Mouse (Mus musculus) gonadal fat pad, adult 2 months (tissue): ENCODE results near the gene Krtap29-1. TPM values are rescaled to one million over a fixed set of nuclear protein-coding genes. Genes with fewer than 3 reads are reported as not detected.

Experiments
- DNase-seq: peaks from one replicate; pipeline ENCODE4 v3.0.0-alpha.2; 2012; ENCODE audit warnings: low read depth
- polyA plus RNA-seq: library from polyadenylated mRNA; depleted of rRNA; stranded (reverse); fragments of >200 nt; gene quantifications from 2 replicates; pipeline ENCODE4 v1.2.3, GENCODE M21; 2012; rRNA removed

Gene Krtap29-1
- not detected in 2 replicates for polyA plus RNA-seq

DNA sequence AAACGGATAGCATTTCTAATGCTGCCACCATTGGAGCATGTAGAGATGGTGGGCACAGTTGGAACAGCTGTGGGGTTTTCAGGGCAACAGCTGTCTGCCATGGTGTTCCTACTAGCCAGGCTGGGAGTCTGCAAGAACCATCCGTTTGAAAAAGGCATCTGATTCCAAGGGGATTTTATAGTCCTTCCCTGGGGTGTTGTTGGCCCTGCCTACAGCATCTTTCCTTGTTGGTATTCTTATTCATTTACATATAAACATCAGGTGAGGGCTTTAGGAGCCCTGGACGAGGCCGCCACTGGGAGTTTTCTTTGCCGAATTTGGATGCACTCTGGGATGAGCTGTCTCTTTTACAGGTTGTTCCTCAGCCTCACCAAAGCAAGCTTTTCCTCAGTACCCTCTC is at the start of gene Krtap29-1:
Gene Krtap29-1, minus strand, starts transcription at position 101 of the 400 bp plus-strand sequence.
- DNase-seq = no peak

DNA sequence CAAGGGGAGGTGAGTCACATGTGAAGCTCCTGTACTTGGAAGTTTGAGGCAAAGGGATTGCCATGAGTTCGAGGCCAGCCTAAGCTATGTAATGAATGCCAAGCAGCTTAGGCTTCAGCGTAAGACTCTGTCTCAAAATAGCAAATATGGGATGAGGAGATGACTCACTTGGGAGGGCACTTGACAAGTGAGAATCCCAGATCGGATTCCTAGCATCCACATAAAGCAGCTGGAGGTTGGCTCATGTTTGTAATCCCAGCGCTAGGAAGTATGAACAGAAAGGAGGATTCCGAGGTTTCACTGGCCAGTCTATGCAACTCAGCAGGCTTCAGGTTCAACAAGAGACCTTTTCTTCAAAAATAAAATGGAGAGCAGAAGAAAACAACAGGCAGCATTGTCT is 42.6 kb upstream of the Krtap29-1 start:
- DNase-seq = no peak

DNA sequence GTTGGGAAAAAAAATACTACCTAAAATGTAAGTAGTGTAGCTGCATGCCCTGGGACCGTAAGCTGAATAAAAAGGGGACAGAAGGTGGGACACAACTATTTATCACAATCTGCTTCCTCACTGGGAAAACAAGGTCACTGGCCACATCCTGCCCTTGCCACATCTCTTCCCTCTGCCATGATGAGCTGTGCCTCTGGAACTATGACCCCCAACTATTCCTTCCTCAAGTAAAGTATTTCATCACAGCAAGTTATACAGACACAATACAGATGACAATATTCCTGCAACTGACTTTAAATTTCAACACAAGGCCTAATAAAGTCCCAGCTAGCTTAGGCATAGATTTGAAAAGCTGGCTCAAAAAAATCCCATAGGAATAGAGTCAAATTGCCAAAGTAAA is 40.6 kb upstream of the Krtap29-1 start:
- DNase-seq = no peak

DNA sequence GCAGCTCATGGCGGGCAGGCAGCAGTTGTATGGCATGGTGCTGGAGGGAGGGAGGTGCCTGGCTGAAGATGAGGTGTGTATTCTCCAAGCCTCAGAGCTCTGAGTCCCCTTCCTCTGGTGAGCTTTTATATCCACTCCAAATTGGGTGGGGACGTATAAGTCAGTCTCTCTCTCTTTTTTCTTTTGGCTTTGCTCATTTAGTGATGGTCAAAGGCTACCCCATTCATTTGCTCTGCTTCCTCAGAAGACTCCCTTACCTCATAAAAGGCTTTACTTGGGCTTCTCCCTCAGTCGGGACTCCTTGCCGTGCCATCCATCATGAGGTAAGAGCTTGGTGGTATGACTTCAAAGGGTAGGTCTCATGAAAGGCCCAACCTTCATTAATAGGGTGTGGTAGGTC is 37.3 kb upstream of the Krtap29-1 start, which contains the start of gene Krt33a:
Gene Krt33a, minus strand, starts transcription at position 101 of the 400 bp plus-strand sequence.
- DNase-seq = no peak

DNA sequence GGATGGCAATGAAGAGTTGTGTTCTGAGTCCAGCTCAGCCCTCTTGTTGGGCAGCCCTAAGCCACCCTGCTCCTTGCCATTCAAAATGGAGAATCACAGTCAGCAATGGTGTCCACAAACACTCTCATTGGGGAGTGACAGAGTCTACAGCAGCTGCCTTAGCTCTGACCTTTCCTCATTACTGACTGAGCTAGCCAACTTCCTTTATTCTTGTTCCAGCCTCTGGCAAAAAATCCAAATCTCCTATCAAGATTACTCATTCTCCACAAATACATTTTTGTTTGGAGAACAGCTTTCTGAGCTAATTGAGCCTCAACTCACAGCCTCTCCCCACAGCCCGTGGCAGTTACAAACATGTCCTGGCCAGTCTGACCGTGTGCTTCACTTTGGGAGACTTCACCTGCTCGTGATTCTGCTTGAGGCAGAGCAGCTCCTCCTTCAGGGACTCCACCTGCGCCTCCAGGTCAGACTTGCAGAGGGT is 34.9 kb upstream of the Krtap29-1 start:
- no peak for DNase-seq

DNA sequence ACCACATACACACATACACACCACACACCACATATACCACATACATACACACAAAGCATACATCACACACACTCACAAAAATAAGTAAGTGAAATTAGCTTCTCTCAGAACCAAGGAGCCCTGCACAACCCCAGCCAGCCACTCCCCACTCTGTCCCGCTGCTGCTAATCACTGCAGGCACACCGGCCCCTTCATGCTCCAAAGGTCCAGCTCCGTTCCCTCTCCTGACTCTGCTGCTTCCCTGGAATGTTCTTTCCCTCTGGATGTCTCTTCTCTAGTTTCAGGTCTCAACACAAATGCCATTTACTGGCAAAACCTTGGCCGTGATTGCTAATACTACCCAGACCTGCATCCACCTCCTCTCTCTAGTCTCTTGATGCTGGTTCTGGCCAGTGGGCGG is 31.8 kb upstream of the Krtap29-1 start:
- DNase-seq = no peak

DNA sequence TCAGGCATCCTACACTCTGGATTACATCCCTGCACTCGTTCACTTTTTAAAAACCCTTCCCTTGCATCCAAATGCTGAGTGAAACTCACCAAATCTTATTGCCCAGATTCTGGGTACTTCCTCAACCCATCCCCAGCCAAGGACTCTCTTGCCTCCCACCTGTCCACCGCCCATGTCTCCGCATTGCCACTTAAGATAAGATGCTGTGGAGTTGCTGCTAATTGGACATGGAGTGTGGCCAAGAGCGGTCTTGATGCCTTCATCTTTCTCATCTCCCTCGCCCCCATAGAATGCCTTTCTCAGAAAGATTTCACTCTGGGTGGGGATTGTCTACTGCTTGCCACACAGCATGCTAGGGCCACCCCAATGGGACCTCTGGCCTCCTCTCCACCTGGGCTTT is 29.5 kb upstream of the Krtap29-1 start:
- no peak for DNase-seq

DNA sequence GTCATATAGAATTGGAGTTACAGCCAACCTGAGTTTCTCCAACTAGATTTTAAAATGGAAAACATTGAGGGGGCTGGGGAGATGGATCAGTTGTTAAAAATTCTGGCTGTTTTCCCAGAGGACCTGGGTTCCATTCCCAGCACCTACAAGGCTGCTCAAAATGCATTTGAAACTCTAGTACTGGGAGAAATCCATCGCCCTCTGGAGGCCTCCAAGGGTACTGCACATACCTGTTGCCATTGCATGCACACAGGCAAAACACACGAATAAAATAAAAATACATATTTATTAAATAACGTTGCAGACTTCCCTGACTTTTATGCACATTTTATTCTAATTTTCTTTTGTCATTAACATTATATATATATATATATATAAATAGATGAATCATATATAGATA is 27.8 kb upstream of the Krtap29-1 start:
- no peak for DNase-seq

DNA sequence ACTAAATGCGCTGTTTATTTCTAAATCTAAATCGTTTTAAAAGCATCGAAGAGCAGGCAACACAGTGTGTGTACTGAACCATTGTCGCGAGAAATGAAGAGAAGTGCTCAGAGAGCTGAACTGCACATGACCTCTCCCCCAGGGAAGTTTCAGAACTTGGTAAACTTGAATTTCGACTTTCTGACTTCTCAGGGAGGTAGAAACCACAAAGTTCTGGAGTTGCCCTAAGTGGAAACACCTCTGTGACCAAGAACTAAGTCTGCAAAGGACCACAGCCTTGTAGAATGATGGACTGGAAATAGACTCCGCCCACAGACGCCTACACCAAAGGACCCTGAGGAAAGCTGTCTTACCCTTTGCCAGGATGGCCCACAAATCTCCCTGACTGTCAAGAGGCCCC is 27.1 kb upstream of the Krtap29-1 start:
- peak; percentile 59 for DNase-seq

DNA sequence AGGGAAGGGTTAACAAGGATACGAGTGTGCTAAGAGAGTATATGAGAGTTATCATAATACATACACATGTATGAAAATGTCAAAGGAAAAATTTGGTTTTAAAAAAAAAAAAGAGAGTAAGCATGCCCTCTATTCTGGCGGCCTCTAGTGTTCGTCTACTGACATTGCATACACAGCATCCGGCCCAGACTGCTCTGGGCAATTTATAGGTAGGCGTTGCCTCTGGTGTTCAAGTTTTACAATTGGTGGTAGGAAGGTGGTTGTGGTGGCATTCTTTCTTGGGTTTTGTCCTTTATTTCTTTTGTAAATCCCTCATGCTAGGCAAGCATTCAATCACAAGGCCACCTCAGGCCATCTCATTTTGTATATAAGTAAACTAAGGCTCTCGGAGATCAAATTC is 26.0 kb upstream of the Krtap29-1 start:
- DNase-seq = no peak

DNA sequence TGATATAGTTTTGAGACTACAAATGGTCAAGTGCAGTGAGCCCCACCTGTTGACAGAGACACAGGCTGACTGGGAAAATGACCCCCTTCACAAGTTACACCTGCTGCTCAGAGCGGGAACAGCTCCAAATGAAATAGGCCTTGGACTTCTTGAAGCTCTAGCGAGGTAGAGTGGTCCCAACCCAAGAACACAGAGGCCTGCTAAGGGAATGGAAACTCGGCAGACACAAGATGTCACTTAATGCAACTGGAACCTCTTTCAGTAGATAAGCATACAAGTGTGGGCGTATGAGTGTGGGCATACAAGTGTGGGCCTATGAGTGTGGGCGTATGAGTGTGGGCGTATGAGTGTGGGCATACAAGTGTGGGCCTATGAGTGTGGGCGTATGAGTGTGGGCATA is 20.2 kb upstream of the Krtap29-1 start:
- DNase-seq = no peak

DNA sequence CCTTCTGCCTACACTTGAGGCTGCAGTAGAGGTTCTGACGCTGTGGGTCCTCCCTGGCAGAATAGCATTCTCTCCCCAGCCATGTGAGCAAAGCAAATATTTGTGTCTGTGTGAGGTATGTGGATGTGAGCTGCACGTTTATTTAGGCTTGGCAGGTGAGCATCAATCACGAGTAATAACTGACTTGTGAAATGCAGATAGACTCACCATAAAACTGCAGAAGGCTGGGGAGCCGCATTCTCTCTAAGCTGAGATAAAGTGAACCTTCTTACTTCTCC is 15.5 kb upstream of the Krtap29-1 start:
- no peak for DNase-seq

DNA sequence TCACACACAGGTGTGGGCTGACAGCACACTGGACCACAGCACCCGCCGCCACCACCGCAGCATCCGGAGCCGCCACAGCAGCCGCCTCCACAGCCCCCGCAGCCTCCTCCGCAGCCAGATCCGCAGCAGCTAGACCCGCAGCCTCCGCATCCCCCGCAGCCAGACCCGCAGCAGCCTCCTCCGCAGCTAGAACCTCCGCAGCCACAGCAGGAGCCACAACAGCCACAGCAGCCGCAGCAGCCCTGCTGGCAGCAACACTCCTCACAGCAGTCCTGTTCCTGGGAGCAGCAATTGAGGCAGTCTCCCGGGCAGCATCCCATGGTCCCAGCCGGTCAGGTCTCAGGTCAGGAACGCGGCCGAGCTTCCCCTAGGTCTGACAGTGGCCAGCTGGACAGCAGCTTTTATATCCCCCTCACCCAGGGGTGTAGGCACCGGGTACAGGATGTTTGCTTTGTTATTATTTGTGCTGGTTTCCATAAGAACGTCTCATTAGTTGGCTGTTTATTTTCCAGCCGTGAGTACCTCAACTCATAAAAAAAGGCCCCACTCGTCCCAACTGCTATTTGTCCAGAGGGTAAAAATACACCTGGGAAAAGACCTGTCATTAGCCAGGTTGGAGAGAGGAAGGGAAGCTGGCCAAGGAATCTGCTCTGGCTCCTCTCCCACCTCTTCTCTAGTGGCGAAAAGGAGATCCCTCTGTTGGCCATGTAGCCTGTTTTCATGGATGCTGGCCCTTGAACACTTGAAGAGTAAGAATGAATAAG is 14.9 kb upstream of the Krtap29-1 start, which contains the start of gene Krtap17-1:
Gene Krtap17-1, minus strand, starts transcription at position 375 of the 764 bp plus-strand sequence.
- no peak for DNase-seq

DNA sequence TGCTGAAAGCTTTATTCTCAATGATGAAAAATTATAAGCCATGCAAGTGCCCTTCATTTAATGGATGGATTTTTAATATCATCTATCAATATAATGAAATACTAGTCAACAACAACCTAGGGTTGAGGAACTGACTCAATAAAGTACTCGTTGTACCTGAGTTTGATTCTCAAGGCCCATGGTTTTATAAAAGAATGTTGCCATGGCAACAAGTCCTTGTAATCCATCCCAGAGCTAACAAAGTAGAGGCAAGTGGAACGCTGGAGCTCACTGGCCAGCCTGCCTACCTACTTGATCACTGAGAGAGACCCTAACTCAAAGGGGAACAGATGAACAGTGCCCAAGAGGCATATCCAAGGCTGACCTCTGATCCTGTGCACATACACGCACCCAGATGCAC is 11.7 kb upstream of the Krtap29-1 start:
- no peak for DNase-seq

DNA sequence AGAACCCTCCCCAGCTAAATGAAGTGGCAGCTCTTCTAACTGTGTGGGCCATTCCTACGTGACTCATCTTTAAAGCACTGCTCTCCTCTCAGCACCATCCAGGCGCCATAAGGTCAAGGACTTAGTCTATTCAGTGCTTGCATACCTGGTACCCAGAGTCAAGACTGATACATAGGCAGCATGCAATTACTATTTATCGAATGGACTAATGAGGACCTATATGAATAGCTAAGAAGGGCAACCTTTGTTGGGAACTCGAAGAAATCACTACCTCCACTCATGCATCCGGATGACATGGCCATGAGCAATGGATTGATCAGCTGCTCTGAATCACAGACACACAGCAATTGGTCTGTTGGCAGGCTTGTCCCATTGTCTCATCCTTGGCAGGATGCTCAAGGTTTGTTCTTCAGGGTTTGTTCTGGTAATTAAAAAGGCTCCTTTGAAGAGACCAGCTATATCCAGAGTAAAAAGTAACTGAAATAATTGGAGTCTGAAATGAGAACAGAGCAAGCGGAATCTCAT is 11.1 kb upstream of the Krtap29-1 start:
- no peak for DNase-seq

DNA sequence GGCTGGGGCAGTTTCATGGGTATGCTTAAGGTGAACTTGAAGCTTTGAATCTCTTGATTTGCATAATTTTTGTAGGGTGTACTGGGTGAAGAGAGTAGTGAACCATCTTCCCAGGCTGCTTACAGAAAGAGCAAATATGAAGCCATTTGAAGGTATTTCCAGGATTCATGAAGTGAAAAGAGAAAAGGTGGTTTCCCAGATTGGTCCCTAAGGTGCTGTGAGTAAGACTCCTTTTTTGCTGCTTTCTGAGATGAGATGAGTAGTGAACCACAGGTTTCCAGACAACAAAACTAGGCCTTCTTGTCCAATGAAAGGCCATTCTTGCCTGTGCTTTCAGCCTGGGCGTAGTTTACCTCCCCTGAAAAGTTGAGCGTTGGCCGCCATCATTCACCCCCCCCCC is 9.7 kb upstream of the Krtap29-1 start:
- no peak for DNase-seq

DNA sequence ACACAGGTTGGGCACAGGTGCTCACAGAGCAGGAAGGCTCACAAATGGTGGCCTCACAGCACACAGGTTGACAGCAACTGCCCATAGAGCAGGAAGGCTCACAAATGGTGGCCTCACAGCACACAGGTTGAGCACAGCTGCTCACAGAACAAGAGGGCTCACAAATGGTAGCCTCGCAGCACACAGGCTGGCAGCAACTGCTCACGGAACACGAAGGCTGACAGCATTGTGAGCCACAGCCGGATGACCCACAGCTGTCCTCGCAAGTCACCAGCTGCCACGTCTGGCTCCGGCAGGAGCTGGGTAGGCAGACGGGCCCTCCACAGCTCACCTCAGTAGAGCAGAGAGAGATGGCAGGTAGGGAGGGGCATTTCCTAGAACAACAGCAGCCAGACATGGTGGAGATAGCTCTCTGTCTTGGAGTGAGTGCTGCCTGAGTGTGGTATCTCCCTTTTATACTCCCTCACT is 7.4 kb upstream of the Krtap29-1 start, which contains the start of gene Krtap16-1:
Gene Krtap16-1, minus strand, starts transcription at position 418 of the 468 bp plus-strand sequence.
- DNase-seq = no peak

DNA sequence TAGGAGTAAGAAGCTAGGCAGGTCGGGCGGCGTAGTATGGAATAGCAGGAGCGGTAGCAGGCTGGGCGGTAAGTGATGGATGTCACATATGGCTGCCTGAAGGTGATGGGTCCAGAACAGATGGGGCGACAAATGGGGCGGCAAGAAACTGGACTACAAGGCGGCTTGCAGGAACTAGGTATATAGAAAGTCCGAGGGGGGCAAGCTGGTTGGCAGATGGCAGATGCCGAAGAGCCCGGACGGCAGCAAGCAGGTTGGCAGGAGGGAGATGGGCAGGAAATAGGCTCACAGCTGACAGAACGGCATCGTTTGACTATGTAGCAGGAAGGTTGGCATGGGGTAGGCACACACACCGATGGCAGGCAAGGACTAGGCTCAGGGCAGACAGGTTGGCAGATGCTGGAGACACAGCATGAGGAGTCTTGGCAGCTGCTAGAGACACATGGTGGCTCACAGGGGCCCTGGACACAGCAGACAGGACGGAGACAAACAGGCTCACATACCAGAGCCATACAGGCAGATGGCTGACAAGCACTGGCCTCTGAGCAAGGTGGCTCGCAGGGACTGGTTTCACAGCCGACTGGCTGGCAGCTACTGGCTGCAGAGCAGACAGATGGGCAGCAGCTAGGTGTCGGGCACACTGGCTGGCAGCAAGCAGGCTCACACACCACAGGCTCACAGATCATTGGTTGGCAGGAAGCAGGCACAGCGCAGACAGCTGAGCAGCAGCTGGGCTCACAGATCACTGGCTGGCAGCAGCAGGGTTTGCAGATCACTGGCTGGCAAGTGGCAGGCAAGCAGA is 6.6 kb upstream of the Krtap29-1 start:
- no peak for DNase-seq

DNA sequence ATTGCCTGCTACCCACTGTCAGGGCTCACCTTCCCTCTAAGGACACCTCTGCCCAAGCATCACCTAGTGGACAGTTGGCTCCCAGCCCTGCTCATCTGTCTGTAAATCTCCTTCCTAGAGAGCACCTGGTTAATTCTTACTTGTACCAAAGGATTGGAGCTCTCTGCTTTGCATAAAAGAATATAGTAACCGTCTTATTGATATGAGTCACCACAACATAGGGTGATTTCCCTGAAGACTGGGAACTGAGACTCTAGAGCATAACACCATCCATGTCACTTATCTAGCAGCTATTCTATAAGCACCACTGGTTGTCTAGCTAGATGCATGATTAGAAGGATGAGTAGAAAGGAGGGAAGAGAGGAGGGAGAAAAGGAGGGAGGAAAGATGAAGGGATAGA is 4.6 kb upstream of the Krtap29-1 start:
- no peak for DNase-seq

DNA sequence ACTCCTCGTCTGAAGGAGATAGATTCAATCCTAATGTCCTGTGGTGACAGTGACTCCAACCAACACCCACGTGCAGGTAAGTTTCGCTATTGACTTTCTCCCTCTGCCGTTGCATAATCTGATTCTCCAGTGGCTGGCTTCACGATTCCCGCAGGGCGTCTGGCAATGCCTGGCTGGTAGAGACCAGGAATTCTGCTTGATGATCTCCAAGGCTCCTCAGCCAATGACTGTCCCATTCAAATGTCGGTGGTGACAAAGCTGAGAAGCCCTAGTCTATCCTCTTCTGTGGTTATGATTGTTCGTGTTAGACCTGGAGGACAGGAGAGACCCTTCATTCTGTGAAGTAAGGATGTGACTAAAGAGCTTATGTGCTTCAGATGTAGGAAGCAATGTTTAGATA is 3.9 kb upstream of the Krtap29-1 start:
- no peak for DNase-seq

DNA sequence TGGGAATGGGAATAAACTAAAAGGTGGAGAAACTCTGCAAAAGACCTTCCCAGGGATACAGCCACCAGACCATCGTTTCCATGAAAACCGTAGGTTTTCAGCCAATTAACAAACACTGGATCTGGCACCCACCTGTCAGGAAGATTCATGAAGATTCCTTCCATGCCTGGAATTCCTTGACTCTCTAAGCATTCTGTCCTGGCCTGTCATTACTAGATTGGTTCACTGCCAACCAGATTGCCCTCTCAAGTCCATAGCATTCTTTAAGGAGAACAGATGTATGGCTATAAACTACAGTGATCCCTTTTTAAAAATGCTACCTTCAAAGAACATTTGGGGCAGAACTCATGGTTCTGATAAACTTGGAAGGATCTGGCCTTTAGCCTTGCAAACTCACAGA is 12.9 kb downstream of the Krtap29-1 start:
- DNase-seq = no peak

DNA sequence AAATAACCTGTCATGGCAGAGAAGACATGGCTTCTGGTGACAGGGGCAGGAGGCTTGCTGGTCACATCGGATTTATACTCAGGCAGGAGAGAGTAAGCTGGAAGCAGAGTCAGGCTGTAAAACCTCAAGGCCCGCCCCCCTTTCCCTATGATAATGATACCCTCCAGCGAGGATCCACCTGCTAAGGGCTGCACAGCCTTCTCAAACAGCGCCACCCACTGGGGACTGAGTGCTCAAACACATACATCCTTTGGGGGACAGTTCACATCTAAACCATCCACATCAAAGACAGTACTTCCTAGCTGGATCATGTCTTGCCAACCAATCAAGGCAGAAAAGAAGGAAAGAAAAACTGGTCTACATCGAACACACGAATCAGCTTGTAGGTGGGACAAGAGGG is 14.6 kb downstream of the Krtap29-1 start:
- DNase-seq = no peak

DNA sequence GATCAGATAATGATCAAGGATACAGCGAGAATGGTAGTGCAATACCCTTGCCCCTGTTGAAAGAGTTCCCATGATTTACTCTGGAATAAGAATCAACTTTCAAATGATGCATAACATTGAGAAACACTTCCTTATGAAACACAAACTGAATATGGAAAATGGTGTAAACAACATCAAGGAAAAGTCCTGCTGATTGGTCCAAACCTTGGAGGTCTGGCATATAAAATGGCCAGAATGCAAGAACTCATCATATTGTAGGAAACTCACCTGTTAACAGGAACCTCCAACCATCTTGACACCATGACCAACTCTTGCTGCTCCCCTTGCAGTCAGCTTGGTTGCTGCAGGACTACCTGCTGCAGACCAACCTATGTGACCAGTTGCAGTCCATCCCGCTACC is 30.7 kb downstream of the Krtap29-1 start, which contains the start of gene Krtap9-5:
Gene Krtap9-5, plus strand, starts transcription at position 301 of the 400 bp plus-strand sequence.
- DNase-seq = no peak
